8 mouse cellular contexts compared by ENCODE assay signal in the genomic region with DNA sequence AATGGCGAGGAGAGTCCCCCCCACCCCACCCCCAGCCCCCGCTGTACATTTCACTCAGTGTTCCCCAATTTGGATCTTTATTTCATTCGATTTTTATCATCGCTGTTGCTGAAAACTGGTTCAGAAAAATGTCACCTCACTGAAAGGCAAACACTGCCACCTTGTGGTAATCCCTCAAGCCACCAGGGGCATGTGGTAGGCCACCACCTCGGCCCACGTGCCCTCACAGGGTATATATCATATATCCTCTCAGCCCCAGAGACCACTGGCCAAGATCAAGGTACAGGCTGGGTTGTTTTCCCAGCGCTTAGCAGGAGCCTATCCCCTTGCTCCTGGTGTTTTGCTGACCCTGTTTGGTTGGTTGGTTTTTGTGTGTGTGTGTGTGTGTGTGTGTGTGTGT. TPM values are rescaled to one million over a fixed set of nuclear protein-coding genes. Genes with fewer than 3 reads are reported as not detected.
DNase-seq lines count a peak whose midpoint lies in the region; ATAC-seq and TF ChIP-seq lines count a peak whose summit lies in the region.

No protein-coding gene starts in this region.

- H3K9ac ChIP-seq in embryonic facial prominence, embryonic 15.5 days = no peak overlapping the region
- no peak overlapping the region for H3K9ac ChIP-seq in liver, embryonic 13.5 days
- H3K9ac ChIP-seq in neural tube, embryonic 14.5 days (replicated peaks; ENCODE audit: low read depth, low read length) = no peak overlapping the region

- ATAC-seq in embryonic facial prominence, embryonic 15.5 days (ENCODE audit: insufficient number of reproducible peaks, low FRiP score, low TSS enrichment, low read depth) = 0 out of 2 replicates have a peak, but pooled peaks have one; percentile 56
- ATAC-seq in inflammation-experienced regulatory T-cells, adult 6 months = peak; percentile 74
- ATAC-seq in liver, embryonic 13.5 days (ENCODE audit: low read depth) = no peak
- peak; percentile 73; the same call in 1 of the 2 replicates for ATAC-seq in neural tube, embryonic 14.5 days (ENCODE audit: low read depth)

- WGBS in embryonic facial prominence, embryonic 15.5 days = 21% methylated on average over 7 of the region's 7 CpGs
- WGBS in liver, embryonic 13.5 days (ENCODE audit: insufficient replicate concordance) = 26% methylated on average over 7 of the region's 7 CpGs
- WGBS in neural tube, embryonic 14.5 days = 29% methylated on average over 7 of the region's 7 CpGs

- DNase-seq in testis, postnatal 14 days (ENCODE audit: low spot score) = no peak
- DNase-seq in adrenal gland, postnatal 10 days = peak; percentile 74
- DNase-seq in liver, embryonic 13.5 days = peak; percentile 28
- DNase-seq in ovary, postnatal 14 days (ENCODE audit: low spot score) = no peak

- TF ChIP-seq CTCF in testis, adult 2 months (IDR thresholded peaks at IDR 0.05; ENCODE audit: control insufficient read depth, insufficient read depth, insufficient replicate concordance, low read depth, low read length) = peak; percentile 59; the same call in 1 of the 2 replicates

- H3K36me3 ChIP-seq in testis, adult 2 months (ENCODE audit: control insufficient read depth, insufficient read depth, low read length) = no peaks in the 10 kb centered on the region; the same call in none of the 2 replicates
- no peaks in the 10 kb centered on the region for H3K36me3 ChIP-seq in embryonic facial prominence, embryonic 15.5 days
- H3K36me3 ChIP-seq in liver, embryonic 13.5 days = 0 out of 2 replicates have a peak, but pooled peaks cover 3% of the 10 kb centered on the region
- no peaks in the 10 kb centered on the region for H3K36me3 ChIP-seq in neural tube, embryonic 14.5 days (ENCODE audit: control insufficient read depth, insufficient read depth, low read length)

- H3K27me3 ChIP-seq in testis, adult 2 months (ENCODE audit: control insufficient read depth, insufficient read depth, low read length) = no peaks in the 10 kb centered on the region
- no peaks in the 10 kb centered on the region for H3K27me3 ChIP-seq in embryonic facial prominence, embryonic 15.5 days
- H3K27me3 ChIP-seq in liver, embryonic 13.5 days = no peaks in the 10 kb centered on the region
- no peaks in the 10 kb centered on the region for H3K27me3 ChIP-seq in neural tube, embryonic 14.5 days (ENCODE audit: control insufficient read depth, insufficient read depth, low read length)

- no peak overlapping the region for H3K4me2 ChIP-seq in embryonic facial prominence, embryonic 15.5 days (replicated peaks)
- H3K4me2 ChIP-seq in liver, embryonic 13.5 days = no peak overlapping the region
- no peak overlapping the region for H3K4me2 ChIP-seq in neural tube, embryonic 14.5 days (ENCODE audit: low read depth, low read length)

- H3K4me3 ChIP-seq in testis, adult 2 months (ENCODE audit: control insufficient read depth, low read depth, low read length) = no peak overlapping the region
- H3K4me3 ChIP-seq in embryonic facial prominence, embryonic 15.5 days (replicated peaks) = no peak overlapping the region
- H3K4me3 ChIP-seq in liver, embryonic 13.5 days (replicated peaks) = no peak overlapping the region
- H3K4me3 ChIP-seq in neural tube, embryonic 14.5 days (ENCODE audit: low read depth, low read length) = no peak overlapping the region

- H3K4me1 ChIP-seq in testis, adult 2 months (ENCODE audit: control insufficient read depth, insufficient read depth, low read length) = no peaks in the 10 kb centered on the region
- no peaks in the 10 kb centered on the region for H3K4me1 ChIP-seq in embryonic facial prominence, embryonic 15.5 days
- H3K4me1 ChIP-seq in liver, embryonic 13.5 days (replicated peaks) = no peaks in the 10 kb centered on the region
- no peaks in the 10 kb centered on the region for H3K4me1 ChIP-seq in neural tube, embryonic 14.5 days (ENCODE audit: control insufficient read depth, insufficient read depth, low read length)

- no peaks in the 10 kb centered on the region for H3K9me3 ChIP-seq in embryonic facial prominence, embryonic 15.5 days (replicated peaks)
- peaks cover 8% of the 10 kb centered on the region; the same call in 1 of the 2 replicates for H3K9me3 ChIP-seq in liver, embryonic 13.5 days (replicated peaks)
- H3K9me3 ChIP-seq in neural tube, embryonic 14.5 days (ENCODE audit: control insufficient read depth, low read length) = no peaks in the 10 kb centered on the region

- no peak overlapping the region for H3K27ac ChIP-seq in testis, adult 2 months (ENCODE audit: control insufficient read depth, insufficient read depth, low read depth, low read length)
- H3K27ac ChIP-seq in embryonic facial prominence, embryonic 15.5 days (replicated peaks) = no peak overlapping the region
- no peak overlapping the region for H3K27ac ChIP-seq in liver, embryonic 13.5 days
- H3K27ac ChIP-seq in neural tube, embryonic 14.5 days (ENCODE audit: low read depth, low read length) = no peak overlapping the region

- TF ChIP-seq POLR2A in testis, adult 2 months (IDR thresholded peaks at IDR 0.05; ENCODE audit: control insufficient read depth, low read depth, low read length) = no peak

RNA-seq across cellular contexts. Expression of a gene that starts 11.2 kb away (rescaled TPM):
- 19.7 and 26.2 TPM in 2 replicates for polyA plus RNA-seq in testis, adult 2 months (2012; rRNA removed)
- total RNA-seq in adrenal gland, postnatal 10 days (2021) = 1 to 10 TPM; 6.1 to 7.2 TPM
- 5.7 and 9.8 TPM in 2 replicates for polyA plus RNA-seq in embryonic facial prominence, embryonic 15.5 days (2015; fragmentation: Nextera tagmentation; extraction: Ambion mirVana)
- 1 to 10 TPM; 1.4 to 1.8 (median 1.4) TPM for polyA plus RNA-seq in inflammation-experienced regulatory T-cells, adult 6 months (2017; shearing (Covaris generic))
- 1.2 and 1.5 TPM in 2 replicates for polyA plus RNA-seq in liver, embryonic 13.5 days (2015; fragmentation: Nextera tagmentation; extraction: Ambion mirVana)
- polyA plus RNA-seq in neural tube, embryonic 14.5 days (2014; fragmentation: Nextera tagmentation; extraction: Ambion mirVana) = 3.8 and 4.0 TPM in 2 replicates

RNA-seq across cellular contexts. Expression of a gene that starts 13.9 kb away (rescaled TPM):
- polyA plus RNA-seq in testis, adult 2 months (2012; rRNA removed) = 80.7 and 85.0 TPM in 2 replicates
- total RNA-seq in adrenal gland, postnatal 10 days (2021) = 100 to 1,000 TPM; 156 to 158 TPM
- polyA plus RNA-seq in embryonic facial prominence, embryonic 15.5 days (2015; fragmentation: Nextera tagmentation; extraction: Ambion mirVana) = 307 and 335 TPM in 2 replicates
- 100 to 1,000 TPM; 512 to 771 (median 583) TPM for polyA plus RNA-seq in inflammation-experienced regulatory T-cells, adult 6 months (2017; shearing (Covaris generic))
- 49.0 and 61.6 TPM in 2 replicates for polyA plus RNA-seq in liver, embryonic 13.5 days (2015; fragmentation: Nextera tagmentation; extraction: Ambion mirVana)
- polyA plus RNA-seq in neural tube, embryonic 14.5 days (2014; fragmentation: Nextera tagmentation; extraction: Ambion mirVana) = 5.3 and 36.4 TPM in 2 replicates

RNA-seq across cellular contexts. Expression of a gene that starts 38.4 kb away (rescaled TPM):
- polyA plus RNA-seq in testis, adult 2 months (2012; rRNA removed) = 8.1 and 8.8 TPM in 2 replicates
- total RNA-seq in adrenal gland, postnatal 10 days (2021) = 10 to 100 TPM; 85.8 to 88.1 TPM
- polyA plus RNA-seq in embryonic facial prominence, embryonic 15.5 days (2015; fragmentation: Nextera tagmentation; extraction: Ambion mirVana) = 4.9 and 5.0 TPM in 2 replicates
- polyA plus RNA-seq in inflammation-experienced regulatory T-cells, adult 6 months (2017; shearing (Covaris generic)) = 1 to 10 TPM; 3.7 to 7.0 (median 5.0) TPM
- polyA plus RNA-seq in liver, embryonic 13.5 days (2015; fragmentation: Nextera tagmentation; extraction: Ambion mirVana) = 3.6 and 3.8 TPM in 2 replicates
- 4.0 and 4.8 TPM in 2 replicates for polyA plus RNA-seq in neural tube, embryonic 14.5 days (2014; fragmentation: Nextera tagmentation; extraction: Ambion mirVana)

RNA-seq across cellular contexts. Expression of a gene that starts 38.6 kb away (rescaled TPM):
- 758 and 764 TPM in 2 replicates for polyA plus RNA-seq in testis, adult 2 months (2012; rRNA removed)
- under 1 TPM in 1 of 2 experiments, not detected in 1; 0.30 TPM for total RNA-seq in adrenal gland, postnatal 10 days (2021)
- 0.40 and 0.77 TPM in 2 replicates for polyA plus RNA-seq in embryonic facial prominence, embryonic 15.5 days (2015; fragmentation: Nextera tagmentation; extraction: Ambion mirVana)
- polyA plus RNA-seq in inflammation-experienced regulatory T-cells, adult 6 months (2017; shearing (Covaris generic)) = under 1 TPM in 1 of 3 experiments, not detected in 2; 0.52 TPM
- polyA plus RNA-seq in liver, embryonic 13.5 days (2015; fragmentation: Nextera tagmentation; extraction: Ambion mirVana) = 0.76 and 0.86 TPM in 2 replicates
- 0.37 TPM in 1 of 2 replicates, not detected in the other for polyA plus RNA-seq in neural tube, embryonic 14.5 days (2014; fragmentation: Nextera tagmentation; extraction: Ambion mirVana)

RNA-seq across cellular contexts. Expression of a gene that starts 56.9 kb away (rescaled TPM):
- 21.1 and 22.3 TPM in 2 replicates for polyA plus RNA-seq in testis, adult 2 months (2012; rRNA removed)
- 1 to 10 TPM in 1 of 2 experiments, under 1 TPM in 1; 0.72 to 1.2 TPM for total RNA-seq in adrenal gland, postnatal 10 days (2021)
- 0.67 and 0.79 TPM in 2 replicates for polyA plus RNA-seq in embryonic facial prominence, embryonic 15.5 days (2015; fragmentation: Nextera tagmentation; extraction: Ambion mirVana)
- polyA plus RNA-seq in inflammation-experienced regulatory T-cells, adult 6 months (2017; shearing (Covaris generic)) = not detected
- 0.07 TPM in 2 replicates for polyA plus RNA-seq in liver, embryonic 13.5 days (2015; fragmentation: Nextera tagmentation; extraction: Ambion mirVana)
- 3.4 and 4.3 TPM in 2 replicates for polyA plus RNA-seq in neural tube, embryonic 14.5 days (2014; fragmentation: Nextera tagmentation; extraction: Ambion mirVana)

Comparison
In these comparisons a context has a peak if more than half of its experiments do, and no peak if none do; other contexts are left out.
1. DNase-seq: peak in adrenal gland, postnatal 10 days (single experiment) and liver, embryonic 13.5 days (single experiment); none in testis, postnatal 14 days (single experiment) and ovary, postnatal 14 days (single experiment).